Mouse (Mus musculus) spleen, adult 2 months (tissue): Measurements from ENCODE around the gene Ppp1r18. TPM values are rescaled to one million over a fixed set of nuclear protein-coding genes. Genes with fewer than 3 reads are reported as not detected.

ENCODE experiments used
- DNase-seq, 2 experiments: peaks; one replicate each; pipeline versions ENCODE4 v3.0.0 to v3.0.0-alpha.2; 2012 to 2021; ENCODE audit warnings: low spot score in 2 of 2, low read depth in 1 of 2
- H3K27ac ChIP-seq: fragments of 200-500 bp; 2 replicates; pipeline ENCODE4 v1.5.1; 2012; ENCODE audit warnings: low read length, inconsistent platforms; ENCODE audit not compliant: insufficient read depth
- H3K27me3 ChIP-seq: fragments of 200-500 bp; 2 replicates; pipeline ENCODE4 v1.6.1; 2012; ENCODE audit warnings: mild to moderate bottlenecking, moderate library complexity, low read length, inconsistent platforms; ENCODE audit not compliant: control insufficient read depth, insufficient read depth
- H3K36me3 ChIP-seq: fragments of 200-500 bp; 2 replicates; pipeline ENCODE4 v1.6.1; 2012; ENCODE audit warnings: mild to moderate bottlenecking, low read length, inconsistent platforms; ENCODE audit not compliant: control insufficient read depth, insufficient read depth
- H3K4me1 ChIP-seq: fragments of 200-500 bp; 2 replicates; pipeline ENCODE4 v1.6.1; 2011; ENCODE audit warnings: inconsistent platforms; ENCODE audit not compliant: control insufficient read depth, insufficient read depth, insufficient read length
- H3K4me3 ChIP-seq: fragments of 200-500 bp; 2 replicates; pipeline ENCODE4 v1.5.1; 2011; ENCODE audit warnings: mild to moderate bottlenecking, inconsistent platforms; ENCODE audit not compliant: insufficient read depth, insufficient read length; ENCODE audit errors: extremely low read depth
- CTCF ChIP-seq: fragments of 200-500 bp; IDR thresholded peaks from 2 replicates; pipeline ENCODE4 v1.5.1; 2011; ENCODE audit warnings: mild to moderate bottlenecking, inconsistent platforms; ENCODE audit not compliant: insufficient read depth, insufficient read length, insufficient replicate concordance; ENCODE audit errors: extremely low read depth
- POLR2A ChIP-seq: fragments of 200-500 bp; IDR thresholded peaks from 2 replicates; pipeline ENCODE4 v1.6.1; 2011; ENCODE audit warnings: low read depth, low read length, inconsistent platforms
- WGBS: fragments of 180-500 bp; shearing (Covaris S2); methylation state at CpG from one replicate; pipeline ENCODE4 v1.1.7; 2018; 5-methylcytosine and 5-hydroxymethylcytosine counted together
- polyA plus RNA-seq: library from polyadenylated mRNA; depleted of rRNA; stranded (reverse); fragments of >200 nt; gene quantifications from 2 replicates; pipeline ENCODE4 v1.2.3, GENCODE M21; 2012

The Ppp1r18 gene
- polyA plus RNA-seq, 1 experiment, result 144 TPM

GRCm38 (mm10) chr17:35843514-35843913 is 21.9 kb upstream of the Ppp1r18 start:
- H3K4me3 ChIP-seq, result no peak overlapping the region
- DNase-seq, result no peak
- peaks cover 21% of the 10 kb centered on the region for H3K36me3 ChIP-seq
- no peak overlapping the region for H3K27ac ChIP-seq
- no peaks in the 10 kb centered on the region for H3K4me1 ChIP-seq
- TF ChIP-seq CTCF (peak; percentile 8; the same call in 1 of the 2 replicates), POLR2A (no peak)
- H3K27me3 ChIP-seq, result no peaks in the 10 kb centered on the region
- WGBS, result 95% methylated on average over 3 of the region's 3 CpGs

GRCm38 (mm10) chr17:35848112-35848511 is 17.3 kb upstream of the Ppp1r18 start:
- no peak overlapping the region for H3K27ac ChIP-seq
- TF ChIP-seq POLR2A (no peak), CTCF (no peak)
- no peaks in the 10 kb centered on the region for H3K4me1 ChIP-seq
- 39% methylated on average over 1 of the region's 1 CpGs for WGBS
- H3K27me3 ChIP-seq, result no peaks in the 10 kb centered on the region
- no peak overlapping the region for H3K4me3 ChIP-seq
- no peak for DNase-seq
- peaks cover 35% of the 10 kb centered on the region for H3K36me3 ChIP-seq

GRCm38 (mm10) chr17:35850974-35851373 is 14.4 kb upstream of the Ppp1r18 start:
- H3K27ac ChIP-seq, result no peak overlapping the region
- H3K36me3 ChIP-seq, result peaks cover 28% of the 10 kb centered on the region
- WGBS, result 75% methylated on average over 3 of the region's 3 CpGs
- TF ChIP-seq CTCF, result no peak
- H3K27me3 ChIP-seq, result no peaks in the 10 kb centered on the region
- H3K4me1 ChIP-seq, result no peaks in the 10 kb centered on the region
- no peak for DNase-seq
- no peak overlapping the region for H3K4me3 ChIP-seq

GRCm38 (mm10) chr17:35859371-35859770 is 6.0 kb upstream of the Ppp1r18 start:
- H3K4me3 ChIP-seq, result no peak overlapping the region
- no peak overlapping the region for H3K27ac ChIP-seq
- TF ChIP-seq POLR2A (no peak), CTCF (no peak)
- DNase-seq, result no peak
- 85% methylated on average over 1 of the region's 1 CpGs for WGBS
- H3K4me1 ChIP-seq, result peaks cover 3% of the 10 kb centered on the region; the same call in 1 of the 2 replicates
- 0 out of 2 replicates have a peak, but pooled peaks cover 4% of the 10 kb centered on the region for H3K36me3 ChIP-seq
- no peaks in the 10 kb centered on the region for H3K27me3 ChIP-seq

GRCm38 (mm10) chr17:35859835-35860234 is 5.6 kb upstream of the Ppp1r18 start:
- Histone ChIP-seq H3K27me3 (no peaks in the 10 kb centered on the region), H3K36me3 (0 out of 2 replicates have a peak, but pooled peaks cover 4% of the 10 kb centered on the region), H3K27ac (no peak overlapping the region), H3K4me3 (no peak overlapping the region), H3K4me1 (peaks cover 3% of the 10 kb centered on the region; the same call in 1 of the 2 replicates)
- TF ChIP-seq POLR2A (no peak), CTCF (no peak)
- WGBS, result 83% methylated on average over 2 of the region's 2 CpGs
- DNase-seq, result no peak

- Histone ChIP-seq H3K36me3 (0 out of 2 replicates have a peak, but pooled peaks cover 4% of the 10 kb centered on the region), H3K4me3 (peak overlapping the region; percentile 78; the same call in 1 of the 2 replicates), H3K4me1 (peaks cover 3% of the 10 kb centered on the region; the same call in 1 of the 2 replicates), H3K27me3 (no peaks in the 10 kb centered on the region), H3K27ac (no peak overlapping the region)
- TF ChIP-seq CTCF (no peak), POLR2A (no peak)
- DNase-seq, result no peak
- WGBS, result 11% methylated on average over 12 of the region's 12 CpGs
Measured at GRCm38 (mm10) chr17:35860831-35861197, 4.6 kb upstream of the Ppp1r18 start.

- peak in 1 of 2 experiments; percentile 81 for DNase-seq
- Histone ChIP-seq H3K4me3 (peak within 1 kb of the TSS; percentile 78), H3K4me1 (peaks cover 3% of the 10 kb centered on the region; the same call in 1 of the 2 replicates), H3K27me3 (no peaks in the 10 kb centered on the region), H3K36me3 (0 out of 2 replicates have a peak, but pooled peaks cover 4% of the 10 kb centered on the region), H3K27ac (peak within 1 kb of the TSS; percentile 53)
- TF ChIP-seq POLR2A (peak; percentile 15; the same call in 1 of the 2 replicates), CTCF (no peak)
- whole genome bisulfite sequencing, result under 1% methylated on average over 47 of the region's 47 CpGs
Measured at GRCm38 (mm10) chr17:35861198-35861857, 4.1 kb upstream of the Ppp1r18 start, which contains the start of gene Nrm. TSS of gene Nrm (plus strand) at chr17:35861318.
